Mouse (Mus musculus): ENCODE data around the gene Gtf2i.

DNA sequence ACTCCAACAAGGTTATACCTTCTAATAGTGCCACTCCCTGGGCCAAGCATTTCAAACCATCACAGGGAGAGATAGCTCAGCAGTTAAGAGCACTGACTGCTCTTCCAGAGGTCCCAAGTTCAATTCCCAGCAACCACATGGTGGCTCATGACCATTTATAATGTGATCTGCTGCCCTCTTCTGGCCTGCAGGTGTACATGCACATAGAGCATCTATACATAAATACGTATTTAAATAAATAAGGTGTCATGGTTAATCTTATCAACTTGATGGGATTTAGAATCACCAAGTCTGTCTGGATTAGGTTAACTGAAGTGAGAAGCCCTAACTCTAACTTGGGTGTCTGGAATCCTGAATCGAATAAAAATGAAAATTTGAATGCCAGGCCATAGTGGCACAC is 32.5 kb upstream of the Gtf2i start:
- TF ChIP-seq CTCF (IDR thresholded peaks at IDR 0.05) (peak; percentile 78), EP300 (IDR thresholded peaks at IDR 0.05; ENCODE audit: insufficient read depth, low read depth, low read length) (no peak)

All from heart, adult 2 months (tissue).